Mouse (Mus musculus) heart, postnatal 0 days (tissue): ENCODE measurements around the gene Rabep2.

ENCODE experiments used
- CTCF ChIP-seq: IDR thresholded peaks from 2 replicates; pipeline ENCODE4 v1.5.1; 2016; ENCODE audit warnings: antibody characterized with exemption, control low read depth, low read depth
- EP300 ChIP-seq: IDR thresholded peaks from 2 replicates; pipeline ENCODE4 v1.6.1; 2016; ENCODE audit warnings: antibody characterized with exemption, low read depth

GRCm38 (mm10) chr7:126383565-126383964 lies 45.0 kb upstream of the Rabep2 start:
- no peak for TF ChIP-seq CTCF
- TF ChIP-seq EP300: no peak
